Mouse (Mus musculus) stomach, embryonic 14.5 days (tissue): ENCODE measurements around the gene Ctxn2. TPM values are rescaled to one million over a fixed set of nuclear protein-coding genes. Genes with fewer than 3 reads are reported as not detected.

Experiments used
- ATAC-seq: fragments of 200-750 bp; cut with Nextera tagmentation; 2 replicates; pipeline ENCODE4 v1.8.0; 2017; ENCODE audit warnings: low read depth, moderate TSS enrichment; ENCODE audit not compliant: insufficient number of reproducible peaks, insufficient read depth, low FRiP score
- H3K27ac ChIP-seq: fragments of 300-500 bp; sonication (generic); 2 replicates; pipeline ENCODE4 v1.5.1; 2014; ENCODE audit warnings: mild to moderate bottlenecking, low read length, moderate library complexity, mixed read lengths
- H3K27me3 ChIP-seq: fragments of 300-500 bp; sonication (generic); 2 replicates; pipeline ENCODE4 v1.6.1; 2014; ENCODE audit warnings: low read length, control low read depth, mixed read lengths; ENCODE audit not compliant: control insufficient read depth, insufficient read depth
- H3K36me3 ChIP-seq: fragments of 300-500 bp; sonication (generic); 2 replicates; pipeline ENCODE4 v1.6.1; 2014; ENCODE audit warnings: mild to moderate bottlenecking, control low read depth, low read length, moderate library complexity, mixed read lengths; ENCODE audit not compliant: control insufficient read depth, insufficient read depth
- H3K4me1 ChIP-seq: fragments of 300-500 bp; sonication (generic); 2 replicates; pipeline ENCODE4 v1.6.1; 2014; ENCODE audit warnings: low read length, control low read depth, mixed read lengths; ENCODE audit not compliant: control insufficient read depth, insufficient read depth
- H3K4me2 ChIP-seq: fragments of 300-500 bp; sonication (generic); replicated peaks from 2 replicates; pipeline ENCODE4 v1.6.1; 2014; ENCODE audit warnings: low read depth, low read length, control low read depth
- H3K4me3 ChIP-seq: fragments of 300-500 bp; sonication (generic); 2 replicates; pipeline ENCODE4 v1.5.1; 2014; ENCODE audit warnings: low read depth, low read length, control low read depth
- H3K9ac ChIP-seq: fragments of 300-500 bp; sonication (generic); replicated peaks from 2 replicates; pipeline ENCODE4 v1.6.1; 2014; ENCODE audit warnings: low read depth, mild to moderate bottlenecking, control low read depth, low read length, moderate library complexity, mixed read lengths
- H3K9me3 ChIP-seq: fragments of 300-500 bp; sonication (generic); 2 replicates; pipeline ENCODE4 v1.6.1; 2016; ENCODE audit warnings: low read depth, low read length, control low read depth; ENCODE audit not compliant: control insufficient read depth
- WGBS: fragments of 180-500 bp; shearing (Covaris S2); extraction: QIAGEN DNeasy Blood & Tissue Kit; methylation state at CpG from one replicate; pipeline ENCODE4 v1.1.7; 2014; 5-methylcytosine and 5-hydroxymethylcytosine counted together
- polyA plus RNA-seq: library from polyadenylated mRNA; unstranded; fragments of >200 nt; fragmentation: Nextera tagmentation; extraction: Ambion mirVana; gene quantifications from 2 replicates; pipeline ENCODE4 v1.2.1, GENCODE M21; 2014

Gene Ctxn2
- polyA plus RNA-seq, 1 experiment from 2014 or later: not detected

- peak within 1 kb of the TSS; percentile 60 for H3K4me2 ChIP-seq
- H3K4me3 ChIP-seq: peak within 1 kb of the TSS; percentile 63
- 1% methylated on average over 37 of the region's 48 CpGs for WGBS
- H3K9ac ChIP-seq: peak within 1 kb of the TSS; percentile 89
- H3K27ac ChIP-seq: peak within 1 kb of the TSS; percentile 85
- no peaks in the 10 kb centered on the region for H3K36me3 ChIP-seq
- H3K27me3 ChIP-seq: no peaks in the 10 kb centered on the region
- peak; percentile 89 for ATAC-seq
- peaks cover 12% of the 10 kb centered on the region; the same call in 1 of the 2 replicates for H3K4me1 ChIP-seq
- H3K9me3 ChIP-seq: no peaks in the 10 kb centered on the region
Observed at GRCm38 (mm10) chr2:125123477-125123852, 13.0 kb upstream of the Ctxn2 start, which contains the start of gene Myef2. TSS of gene Myef2 (minus strand) at chr2:125123661.

- Histone ChIP-seq H3K27ac (no peak overlapping the region), H3K9ac (no peak overlapping the region), H3K9me3 (no peaks in the 10 kb centered on the region), H3K4me1 (peaks cover 11% of the 10 kb centered on the region; the same call in 1 of the 2 replicates), H3K36me3 (no peaks in the 10 kb centered on the region), H3K4me3 (no peak overlapping the region), H3K27me3 (no peaks in the 10 kb centered on the region), H3K4me2 (no peak overlapping the region)
- ATAC-seq: no peak
- WGBS: 39% methylated on average over 4 of the region's 4 CpGs
Observed at GRCm38 (mm10) chr2:125125824-125126223, 10.7 kb upstream of the Ctxn2 start.

- no peak overlapping the region for H3K27ac ChIP-seq
- no peak overlapping the region for H3K9ac ChIP-seq
- H3K36me3 ChIP-seq: no peaks in the 10 kb centered on the region
- WGBS: 81% methylated on average over 3 of the region's 3 CpGs
- H3K27me3 ChIP-seq: no peaks in the 10 kb centered on the region
- no peak overlapping the region for H3K4me3 ChIP-seq
- ATAC-seq: no peak
- peaks cover 4% of the 10 kb centered on the region; the same call in 1 of the 2 replicates for H3K4me1 ChIP-seq
- no peak overlapping the region for H3K4me2 ChIP-seq
- no peaks in the 10 kb centered on the region for H3K9me3 ChIP-seq
Observed at GRCm38 (mm10) chr2:125126792-125127191, 9.7 kb upstream of the Ctxn2 start.

DNA sequence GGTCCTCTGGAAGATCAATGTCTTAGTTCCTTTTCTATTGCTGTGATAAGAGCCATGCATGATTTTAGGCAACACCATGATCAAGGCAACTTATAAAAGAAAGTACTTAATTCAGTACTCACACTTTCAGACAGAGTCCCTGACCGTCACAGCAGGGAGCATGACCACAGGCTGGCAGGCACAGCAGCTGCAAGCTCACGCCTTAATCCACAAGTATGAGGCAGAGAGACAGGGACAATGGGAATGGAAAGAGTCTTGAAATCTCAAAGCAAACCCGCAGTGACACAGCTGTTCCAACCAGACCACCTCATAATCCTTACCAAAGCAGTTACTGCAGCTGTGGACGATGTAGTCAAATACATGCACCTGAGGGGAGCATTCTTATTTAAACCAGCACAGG is 2.4 kb upstream of the Ctxn2 start:
- Histone ChIP-seq H3K9me3 (no peaks in the 10 kb centered on the region), H3K4me2 (no peak overlapping the region), H3K27me3 (no peaks in the 10 kb centered on the region), H3K4me3 (no peak overlapping the region), H3K27ac (no peak overlapping the region), H3K4me1 (0 out of 2 replicates have a peak, but pooled peaks cover 3% of the 10 kb centered on the region), H3K9ac (no peak overlapping the region), H3K36me3 (no peaks in the 10 kb centered on the region)
- ATAC-seq: no peak
- 45% methylated on average over 4 of the region's 4 CpGs for WGBS

DNA sequence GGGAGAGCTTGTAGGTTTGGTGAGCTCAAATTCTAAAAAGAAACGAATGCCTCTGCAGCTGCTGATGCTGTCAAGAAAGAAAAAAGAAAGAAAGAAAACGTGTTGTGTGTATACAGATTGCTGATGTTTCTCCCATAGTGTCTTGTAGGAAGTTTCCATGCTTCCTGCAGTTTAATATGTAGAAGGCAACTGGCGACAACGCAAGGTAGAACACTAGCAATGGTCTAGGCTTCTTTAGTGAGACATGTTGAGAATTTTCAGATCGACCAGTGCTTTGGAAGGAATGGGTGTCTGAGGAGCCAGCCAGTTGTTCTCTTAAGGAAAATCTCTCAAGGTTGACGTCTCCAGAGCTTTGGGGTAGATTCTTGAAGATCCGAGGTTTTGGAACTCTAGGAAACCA is 354 bp downstream of the Ctxn2 start:
- Histone ChIP-seq H3K9me3 (no peaks in the 10 kb centered on the region), H3K4me2 (peak overlapping the region; percentile 59; the same call in 1 of the 2 replicates), H3K36me3 (no peaks in the 10 kb centered on the region), H3K4me1 (0 out of 2 replicates have a peak, but pooled peaks cover 3% of the 10 kb centered on the region), H3K27ac (no peak overlapping the region), H3K9ac (no peak overlapping the region), H3K27me3 (no peaks in the 10 kb centered on the region), H3K4me3 (0 out of 2 replicates have a peak overlapping the region, but pooled peaks have one; percentile 5)
- no peak for ATAC-seq
- WGBS: 24% methylated on average over 7 of the region's 7 CpGs

- H3K4me1 ChIP-seq: no peaks in the 10 kb centered on the region
- H3K27ac ChIP-seq: no peak overlapping the region
- H3K4me3 ChIP-seq: no peak overlapping the region
- ATAC-seq: no peak
- H3K27me3 ChIP-seq: no peaks in the 10 kb centered on the region
- no peak overlapping the region for H3K4me2 ChIP-seq
- H3K9ac ChIP-seq: no peak overlapping the region
- no peaks in the 10 kb centered on the region for H3K9me3 ChIP-seq
- no peaks in the 10 kb centered on the region for H3K36me3 ChIP-seq
Observed at GRCm38 (mm10) chr2:125142336-125142735, 5.8 kb downstream of the Ctxn2 start.

GRCm38 (mm10) chr2:125152388-125152787 is 15.9 kb downstream of the Ctxn2 start, which contains the start of gene Slc12a1:
TSS of gene Slc12a1 (plus strand) at chr2:125152505.
- Histone ChIP-seq H3K4me3 (no peak within 1 kb of the TSS), H3K4me1 (no peaks in the 10 kb centered on the region), H3K9ac (no peak within 1 kb of the TSS), H3K36me3 (no peaks in the 10 kb centered on the region), H3K4me2 (no peak within 1 kb of the TSS), H3K9me3 (no peaks in the 10 kb centered on the region), H3K27me3 (no peaks in the 10 kb centered on the region), H3K27ac (no peak within 1 kb of the TSS)
- ATAC-seq: no peak
- 81% methylated on average over 6 of the region's 6 CpGs for WGBS

- Histone ChIP-seq H3K36me3 (no peaks in the 10 kb centered on the region), H3K4me2 (no peak overlapping the region), H3K4me3 (no peak overlapping the region), H3K27me3 (no peaks in the 10 kb centered on the region), H3K4me1 (no peaks in the 10 kb centered on the region), H3K27ac (no peak overlapping the region), H3K9ac (no peak overlapping the region), H3K9me3 (no peaks in the 10 kb centered on the region)
- no peak for ATAC-seq
- WGBS: 63% methylated on average over 9 of the region's 9 CpGs
Observed at GRCm38 (mm10) chr2:125154294-125154693, 17.8 kb downstream of the Ctxn2 start.

DNA sequence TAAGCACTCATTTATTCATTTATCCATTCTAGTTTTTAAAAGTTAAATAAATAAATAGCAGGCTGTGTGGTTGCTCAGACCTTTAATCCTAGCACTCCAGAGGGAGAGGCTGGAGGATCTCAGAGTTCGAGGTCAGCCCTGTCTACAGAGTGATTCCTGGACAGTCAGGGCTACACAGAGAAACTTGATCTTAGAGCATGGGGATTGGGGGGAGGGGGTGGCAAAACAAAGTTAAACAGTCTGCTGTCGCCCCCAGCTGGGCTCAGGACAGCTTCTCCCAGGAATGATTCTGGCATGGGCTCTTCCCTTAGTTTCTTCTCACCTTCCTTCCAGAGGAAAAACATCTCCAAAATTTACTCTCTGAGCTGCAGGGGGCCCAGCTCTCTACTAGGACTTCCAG is 19.0 kb downstream of the Ctxn2 start:
- no peaks in the 10 kb centered on the region for H3K9me3 ChIP-seq
- H3K27me3 ChIP-seq: no peaks in the 10 kb centered on the region
- no peak overlapping the region for H3K9ac ChIP-seq
- WGBS: 8% methylated on average over 2 of the region's 2 CpGs
- no peak overlapping the region for H3K4me3 ChIP-seq
- H3K4me2 ChIP-seq: no peak overlapping the region
- H3K36me3 ChIP-seq: no peaks in the 10 kb centered on the region
- no peak for ATAC-seq
- no peak overlapping the region for H3K27ac ChIP-seq
- H3K4me1 ChIP-seq: no peaks in the 10 kb centered on the region
